Mouse (Mus musculus) lung, postnatal 25 days (tissue): ENCODE results near the gene Kirrel3.

Experiments
- DNase-seq: peaks from one replicate; pipeline ENCODE4 v3.0.0; 2022; ENCODE audit warnings: low spot score

The Kirrel3 gene

DNA sequence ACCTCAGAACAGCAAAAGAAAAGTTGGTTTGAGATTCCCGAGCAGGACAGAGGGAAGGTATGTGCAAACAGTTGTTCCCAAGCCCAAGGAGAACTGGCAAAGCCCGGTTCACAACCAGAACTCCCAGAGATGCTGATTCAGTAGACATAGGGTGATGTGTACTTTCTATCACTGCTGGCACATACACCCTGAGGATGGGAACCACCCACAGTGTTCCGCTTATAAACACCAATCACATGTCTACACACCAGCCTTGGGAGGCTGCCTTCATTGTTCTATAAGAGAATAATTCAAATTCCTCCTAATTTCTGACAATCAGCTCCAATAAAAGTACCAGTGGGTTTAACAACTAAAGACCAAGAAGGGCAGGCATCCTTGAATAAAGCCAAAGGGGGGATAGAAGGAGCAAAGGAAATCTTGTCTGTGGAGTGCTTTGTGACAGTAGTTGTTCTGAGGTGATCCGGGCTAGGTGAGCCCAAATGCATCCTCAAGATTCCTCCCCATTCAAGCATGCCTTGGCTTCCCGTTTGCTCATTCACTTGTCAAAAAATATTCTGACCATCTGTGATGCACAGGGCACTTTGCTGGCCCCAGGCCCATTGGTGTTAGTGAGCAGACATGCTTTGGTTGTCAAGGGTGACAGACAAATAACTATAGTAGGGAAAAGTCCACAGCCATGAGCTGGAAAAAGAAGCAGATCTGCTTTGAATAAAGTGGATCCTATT, 266.5 kb downstream of the Kirrel3 start:
- DNase-seq = no peak

DNA sequence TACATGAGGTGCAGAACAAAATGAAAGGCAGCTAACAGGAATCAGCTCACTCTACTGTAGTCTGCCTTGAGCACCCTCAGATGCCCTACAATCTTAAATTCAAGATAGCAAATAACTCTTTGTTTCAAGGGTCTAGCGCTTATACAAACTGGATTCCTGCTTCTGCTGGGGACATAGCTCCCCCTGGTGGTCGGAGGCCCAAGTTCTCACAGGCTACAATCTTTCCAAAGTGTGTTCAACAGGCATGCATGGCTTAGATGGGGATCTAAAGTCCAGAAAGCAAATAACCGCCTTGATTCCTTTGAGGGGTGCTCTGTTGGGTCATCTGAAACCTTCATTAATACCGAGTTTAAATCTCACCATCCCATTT, 267.1 kb downstream of the Kirrel3 start:
- DNase-seq = peak; percentile 69

DNA sequence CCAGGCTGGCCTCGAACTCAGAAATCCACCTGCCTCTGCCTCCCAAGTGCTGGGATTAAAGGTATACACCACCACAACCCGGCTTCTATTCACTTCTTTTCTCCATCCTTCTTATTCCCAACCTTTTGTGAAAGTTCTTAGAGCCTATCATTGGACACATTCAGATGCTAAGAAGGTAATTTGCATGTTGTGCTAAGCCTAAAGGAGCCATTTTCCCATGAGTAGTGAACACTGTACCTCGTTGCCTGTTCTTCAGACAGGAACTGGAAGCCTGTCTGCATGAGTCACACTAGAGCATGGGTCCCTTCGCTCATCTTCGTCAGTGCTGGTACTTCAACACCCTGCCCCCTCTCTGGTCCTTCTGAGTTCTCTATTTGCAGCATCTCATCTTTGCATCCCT, 268.2 kb downstream of the Kirrel3 start:
- no peak for DNase-seq

DNA sequence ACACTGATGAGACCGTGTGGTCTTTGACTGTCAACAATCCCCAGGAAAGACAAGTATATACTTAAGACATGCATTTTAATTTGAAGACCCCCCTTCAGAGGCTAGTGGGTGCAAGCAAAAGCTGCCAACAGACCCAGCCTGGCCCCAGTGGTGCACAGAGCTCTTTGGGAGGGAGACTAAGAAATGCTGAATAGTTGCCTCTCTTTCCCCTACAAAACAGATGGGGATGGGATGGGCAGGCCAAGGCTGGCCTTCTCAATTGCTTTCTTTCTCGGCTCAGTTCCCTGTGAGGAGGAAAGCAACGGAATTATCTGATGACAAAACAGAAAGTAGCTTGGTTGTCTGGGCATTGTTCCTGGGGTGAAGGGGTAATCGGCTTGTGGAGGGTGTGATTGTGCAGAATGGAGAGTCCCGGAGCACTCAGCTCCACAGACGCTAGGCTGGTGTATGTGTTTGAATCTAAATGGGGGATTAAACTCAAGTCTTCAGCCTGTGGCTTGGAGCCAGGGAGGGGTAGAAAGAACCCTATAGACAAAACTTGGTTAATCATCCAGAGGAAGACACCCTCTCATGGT, 268.9 kb downstream of the Kirrel3 start:
- no peak for DNase-seq

DNA sequence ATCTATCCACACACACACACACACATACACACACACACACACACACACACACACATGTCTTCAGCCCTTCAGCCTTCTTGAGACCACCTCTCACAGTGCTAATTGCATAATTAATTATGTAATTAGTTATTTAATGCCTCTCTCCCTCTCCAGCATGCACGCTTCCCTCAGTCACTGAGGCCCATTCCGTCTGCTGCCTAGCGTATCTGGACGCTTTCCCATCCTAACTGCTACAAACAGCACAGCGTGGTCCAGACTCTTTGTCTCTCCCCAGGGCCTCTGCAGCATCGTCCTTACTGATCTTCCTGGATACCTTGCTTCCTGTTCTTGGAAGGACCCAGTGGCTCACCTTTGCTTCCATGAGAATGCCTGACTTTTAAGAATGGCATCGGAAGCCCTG, 270.4 kb downstream of the Kirrel3 start:
- DNase-seq = no peak

DNA sequence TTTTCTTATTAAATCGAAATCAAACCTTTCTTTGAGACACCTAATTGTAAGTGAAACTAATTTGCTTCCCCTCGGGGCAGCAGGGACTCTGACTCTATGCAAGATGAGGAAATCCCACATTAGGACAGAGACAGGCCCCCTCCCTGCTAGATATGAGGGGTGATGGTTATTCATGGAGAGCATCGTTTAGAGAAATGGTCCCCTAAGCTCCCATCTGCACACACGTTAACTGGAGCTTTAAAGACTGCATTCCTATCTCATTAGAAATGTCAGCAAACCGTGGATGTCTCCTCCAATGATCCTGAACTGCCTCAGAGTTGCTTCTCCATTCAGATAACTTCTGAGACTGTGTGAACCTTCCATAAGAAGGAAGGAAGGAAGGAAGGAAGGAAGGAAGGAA, 273.2 kb downstream of the Kirrel3 start:
- no peak for DNase-seq

DNA sequence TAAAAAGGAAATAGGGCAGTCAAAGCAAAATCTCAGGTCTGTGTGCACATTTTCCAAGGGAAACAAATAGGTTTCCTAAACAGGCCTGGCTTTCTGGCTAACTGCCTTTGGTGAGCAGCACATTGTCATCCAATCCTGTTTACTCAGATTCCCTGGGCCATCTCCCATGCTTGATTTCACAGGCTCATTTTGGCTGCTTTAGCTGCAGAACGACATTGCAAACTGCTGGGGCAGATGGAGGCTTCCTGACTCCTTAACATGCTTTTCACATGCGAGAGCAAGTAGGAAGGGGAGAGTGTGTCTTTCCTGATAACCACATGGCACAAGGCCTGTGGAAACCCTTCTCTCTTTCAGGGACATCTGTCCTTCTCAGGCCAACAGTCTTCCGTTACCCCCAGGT, 274.8 kb downstream of the Kirrel3 start:
- no peak for DNase-seq

DNA sequence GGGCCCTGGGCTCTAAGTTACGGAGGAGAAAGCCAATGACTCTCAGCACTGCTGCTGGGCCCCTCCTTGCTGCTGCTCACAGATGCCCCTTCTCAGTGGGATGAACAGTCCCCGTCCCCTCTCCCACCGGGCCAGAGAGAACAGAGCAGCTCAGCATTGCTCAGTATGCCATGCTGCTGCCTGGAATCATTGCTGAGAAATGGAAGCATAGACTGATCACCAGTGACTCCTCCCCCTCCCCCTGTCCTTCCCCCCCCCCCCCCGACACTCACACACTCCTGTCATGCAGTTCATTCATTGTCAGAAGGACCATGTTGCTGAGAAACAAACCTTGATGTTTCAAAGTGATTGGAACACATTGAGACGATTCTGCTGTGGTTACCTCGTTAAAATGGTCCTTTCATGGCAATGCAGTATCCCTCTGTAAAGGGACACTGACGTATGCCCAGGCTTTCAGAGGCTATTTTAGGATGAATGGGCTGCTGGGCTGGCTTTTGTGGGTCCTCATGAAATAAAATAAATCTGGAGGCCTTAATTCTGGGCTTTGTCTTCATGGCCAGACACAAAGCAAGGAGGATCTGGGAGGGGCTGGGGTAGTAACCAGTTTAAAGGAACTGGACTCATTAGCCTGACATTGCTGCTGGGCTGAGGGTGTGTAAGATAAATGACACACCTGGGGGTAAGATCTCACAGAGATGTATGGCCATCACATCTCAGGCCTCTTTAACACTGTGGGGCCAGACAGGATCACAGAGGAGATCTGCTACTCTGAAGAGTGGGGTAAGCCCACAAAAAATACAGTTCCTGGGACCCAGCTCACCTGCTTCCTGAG, 281.3 kb downstream of the Kirrel3 start:
- DNase-seq = no peak

DNA sequence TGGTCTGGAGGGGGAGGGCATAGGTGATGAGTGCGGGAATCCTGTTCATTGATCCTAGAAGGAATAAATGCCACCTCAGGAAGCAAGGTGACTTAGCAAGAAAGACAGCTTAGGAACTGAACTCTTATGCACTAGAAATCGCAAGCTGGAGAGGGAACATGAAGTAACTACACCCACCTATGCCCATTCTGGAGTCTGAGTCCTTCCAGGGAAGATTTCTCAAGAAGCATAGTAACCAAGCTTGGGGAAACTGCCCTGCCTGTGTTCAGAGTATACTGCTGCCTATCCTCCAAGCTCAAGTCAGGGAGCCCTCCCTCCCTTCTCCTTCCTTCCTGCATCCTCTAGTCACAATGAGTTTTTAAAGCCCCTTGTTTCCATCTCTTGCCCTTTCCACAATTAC, 283.3 kb downstream of the Kirrel3 start:
- no peak for DNase-seq

DNA sequence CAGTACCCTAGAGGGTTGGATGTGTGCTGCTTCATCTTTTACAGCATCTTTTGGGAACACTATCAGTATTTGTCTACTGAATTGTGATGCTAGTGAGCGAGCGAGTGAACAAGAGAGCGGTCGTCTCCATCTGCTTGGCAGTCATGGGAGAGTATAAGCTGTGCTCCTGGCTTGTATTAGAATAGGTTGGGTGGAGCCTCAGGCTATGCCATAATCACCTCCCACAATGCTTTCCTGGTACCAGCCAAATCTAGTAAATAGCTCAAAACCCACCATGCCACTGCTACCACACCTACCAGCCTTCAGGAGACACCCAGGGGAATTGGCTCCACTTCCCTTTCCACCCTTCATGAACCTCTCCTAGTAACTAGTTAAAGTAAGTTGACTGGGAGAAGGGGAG, 285.3 kb downstream of the Kirrel3 start:
- no peak for DNase-seq

DNA sequence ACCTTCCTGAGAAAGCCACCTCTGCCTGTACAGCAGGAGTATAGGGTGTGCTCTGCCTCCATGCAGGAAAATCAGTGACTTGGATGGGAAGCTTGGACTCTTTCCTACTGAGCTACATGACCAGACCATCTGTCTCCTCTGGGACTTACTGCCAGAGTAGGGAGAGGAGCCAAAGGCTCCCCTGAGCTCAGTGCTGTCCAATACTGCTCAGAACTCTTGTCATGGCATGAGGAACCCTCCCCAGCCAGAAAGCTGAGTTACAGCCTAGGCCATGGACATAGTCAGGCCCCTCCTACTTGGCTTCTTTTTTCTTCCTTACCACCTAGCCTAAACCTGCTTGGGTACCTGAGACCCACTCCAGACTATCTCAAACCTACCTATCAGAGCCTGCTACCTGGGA, 285.7 kb downstream of the Kirrel3 start:
- DNase-seq = no peak

DNA sequence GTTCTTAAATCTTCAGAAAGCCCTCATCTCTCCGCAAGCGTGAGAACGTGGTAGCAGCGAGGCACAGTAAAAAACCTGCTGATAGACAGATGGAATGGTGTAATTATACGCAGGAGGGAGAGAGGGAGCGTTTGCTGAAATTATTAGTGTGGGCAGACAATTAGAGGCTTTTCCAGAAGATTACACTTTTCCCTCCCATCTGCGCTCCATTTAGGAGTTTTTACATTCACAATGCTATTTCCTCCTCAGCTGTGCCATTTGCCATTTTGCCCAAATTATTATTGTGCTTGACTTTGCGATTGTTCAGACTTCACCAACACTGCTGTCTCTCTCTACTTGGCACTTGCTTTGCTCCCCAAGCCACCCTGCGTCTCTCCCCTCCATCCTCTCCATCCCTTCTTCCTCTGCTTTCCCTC, 286.3 kb downstream of the Kirrel3 start:
- DNase-seq = no peak

DNA sequence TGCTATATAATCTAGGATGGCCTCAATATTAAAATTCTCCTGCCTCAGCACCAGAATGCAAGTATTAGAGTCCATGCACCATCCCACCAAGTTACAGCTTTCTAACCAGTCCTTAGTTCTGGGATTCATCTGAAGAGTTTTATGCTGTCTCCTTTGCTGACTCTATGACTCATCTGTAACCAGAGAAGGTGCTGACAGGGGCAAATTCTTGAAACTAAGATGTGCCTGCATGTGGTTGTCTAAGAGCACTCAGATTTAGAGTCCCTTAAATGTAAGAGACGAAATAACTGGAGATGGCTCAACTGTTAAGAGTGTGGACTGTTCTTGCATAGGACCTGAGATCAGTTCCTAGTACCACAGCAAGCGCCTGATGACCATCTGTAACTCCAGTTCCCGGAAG, 295.7 kb downstream of the Kirrel3 start:
- no peak for DNase-seq

DNA sequence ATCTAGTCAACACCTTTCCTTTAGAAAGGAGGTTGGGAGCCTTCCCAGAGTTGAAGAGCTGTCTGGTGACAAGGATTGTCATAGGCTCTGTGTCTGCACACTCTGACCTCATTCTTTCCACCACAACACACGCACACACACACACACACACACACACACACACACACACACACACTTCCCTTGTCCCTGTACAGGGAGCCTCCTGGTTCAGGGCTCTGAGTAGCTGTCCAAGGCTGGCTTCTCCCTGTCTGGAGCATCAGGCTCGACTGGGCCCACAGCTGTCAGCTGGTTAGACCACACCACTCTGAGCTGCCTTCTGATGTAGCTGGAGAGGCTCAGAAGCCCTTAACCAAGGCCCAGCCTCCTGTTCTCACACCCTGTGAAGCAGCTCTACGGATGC, 302.2 kb downstream of the Kirrel3 start:
- DNase-seq = no peak

DNA sequence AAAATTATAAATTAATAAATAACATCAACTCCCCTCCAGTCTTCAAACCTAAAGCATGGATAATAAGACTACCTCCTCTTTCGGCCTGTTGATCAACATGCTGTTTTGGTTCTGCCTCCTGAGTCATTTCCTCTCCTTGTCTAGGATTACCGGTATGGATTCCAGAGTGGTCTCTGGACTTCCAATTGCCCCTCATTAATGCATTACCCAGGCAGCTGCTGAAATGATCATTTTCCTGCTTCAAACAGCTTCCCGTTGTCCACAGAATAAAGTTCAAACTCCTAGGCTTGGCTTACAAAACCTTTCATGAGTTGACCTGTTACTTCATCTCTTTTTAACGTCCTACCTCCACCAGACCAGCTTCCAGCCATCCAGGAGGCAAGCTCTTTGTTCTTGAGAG, 309.5 kb downstream of the Kirrel3 start:
- no peak for DNase-seq

DNA sequence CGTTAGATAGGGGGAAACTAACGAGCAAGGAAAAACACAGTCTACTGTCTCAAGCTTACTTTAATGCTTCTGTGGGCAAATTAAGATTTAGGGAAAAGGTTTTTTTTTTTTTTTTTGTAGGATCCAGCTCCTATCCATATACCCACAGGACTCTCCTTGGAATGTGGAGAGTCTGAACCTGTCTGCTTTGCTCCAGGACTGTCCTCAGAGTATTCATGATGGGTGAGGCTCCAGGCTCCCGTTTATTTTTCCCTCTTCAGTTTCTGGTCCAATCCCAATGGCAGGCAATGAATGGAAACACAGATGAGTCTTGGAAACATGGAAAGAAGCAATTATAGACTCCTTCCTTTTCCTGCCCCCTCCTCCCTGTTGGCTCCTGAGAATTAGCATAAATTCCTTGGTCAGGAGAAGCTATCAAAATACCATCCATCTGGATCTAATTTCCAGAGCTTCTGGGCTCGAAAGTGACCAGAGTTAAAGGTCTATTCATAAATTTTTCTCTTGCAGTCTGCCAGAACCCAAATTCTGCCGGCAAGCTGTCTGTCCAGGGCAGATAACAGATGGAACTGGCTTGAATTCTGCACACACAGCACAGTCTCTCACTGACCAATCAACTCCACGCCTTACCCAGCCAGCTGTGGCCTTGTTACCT, 312.1 kb downstream of the Kirrel3 start:
- DNase-seq = no peak

DNA sequence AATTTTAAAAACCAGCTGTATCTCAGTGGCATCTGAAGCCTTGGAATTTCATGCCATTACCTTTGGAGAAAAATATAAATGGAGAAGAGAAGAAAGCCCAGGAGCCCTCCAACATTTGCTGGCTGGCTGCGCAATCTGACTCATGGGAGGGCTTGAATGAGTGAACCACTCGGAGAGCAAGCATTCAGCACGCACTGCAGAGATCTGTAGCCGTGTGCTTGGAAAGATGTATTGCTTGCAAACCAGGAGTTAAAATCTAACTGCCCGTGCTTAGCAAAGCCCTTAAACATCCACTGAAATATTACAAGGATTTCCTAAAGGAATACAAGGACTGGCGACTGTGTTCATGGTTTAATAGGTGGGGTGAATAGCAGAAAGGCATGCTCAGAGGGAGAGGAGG, 316.0 kb downstream of the Kirrel3 start:
- DNase-seq = no peak

DNA sequence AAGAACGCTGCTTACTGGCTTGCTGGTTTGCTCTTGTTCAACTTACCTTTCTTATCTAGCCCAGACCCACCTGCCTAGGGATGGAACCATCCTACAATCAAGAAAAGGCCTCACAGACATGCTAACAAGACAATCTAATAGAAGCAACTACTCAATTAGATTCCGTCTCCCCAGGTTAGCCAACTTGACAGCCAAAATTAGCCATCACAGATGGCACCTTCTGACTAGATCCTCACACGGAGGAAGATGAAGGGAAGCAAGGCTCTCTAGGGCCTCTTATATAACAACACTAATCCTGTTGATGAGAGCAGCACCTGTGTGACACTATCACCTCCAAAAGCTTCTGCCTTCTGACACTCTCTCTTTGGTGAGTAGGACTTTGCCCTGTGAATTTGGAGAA, 321.2 kb downstream of the Kirrel3 start:
- no peak for DNase-seq

DNA sequence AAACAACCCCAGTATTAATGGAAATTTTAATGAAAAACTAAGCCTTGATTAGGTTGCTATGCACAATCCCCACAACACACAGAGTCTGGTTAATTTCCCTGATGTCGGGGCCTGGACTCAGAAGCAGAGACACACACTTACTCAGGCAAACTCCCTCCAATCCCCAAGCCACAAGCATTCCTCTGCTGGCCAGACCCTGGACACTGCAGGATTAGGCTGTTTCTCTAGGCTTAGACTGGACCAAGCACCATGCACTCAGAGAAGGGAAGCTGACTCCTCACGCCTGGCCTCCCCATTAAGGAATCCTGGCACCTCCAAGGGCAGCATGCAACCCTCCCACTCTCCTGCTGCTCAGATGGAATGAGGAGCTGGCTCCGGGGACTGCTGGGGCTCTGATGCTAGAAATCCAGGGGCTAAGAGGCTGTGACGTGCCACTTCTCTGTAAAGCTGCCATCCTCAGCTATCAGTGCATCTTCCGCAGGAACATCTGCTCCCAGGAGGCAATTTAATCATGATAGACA, 324.4 kb downstream of the Kirrel3 start:
- DNase-seq = no peak

DNA sequence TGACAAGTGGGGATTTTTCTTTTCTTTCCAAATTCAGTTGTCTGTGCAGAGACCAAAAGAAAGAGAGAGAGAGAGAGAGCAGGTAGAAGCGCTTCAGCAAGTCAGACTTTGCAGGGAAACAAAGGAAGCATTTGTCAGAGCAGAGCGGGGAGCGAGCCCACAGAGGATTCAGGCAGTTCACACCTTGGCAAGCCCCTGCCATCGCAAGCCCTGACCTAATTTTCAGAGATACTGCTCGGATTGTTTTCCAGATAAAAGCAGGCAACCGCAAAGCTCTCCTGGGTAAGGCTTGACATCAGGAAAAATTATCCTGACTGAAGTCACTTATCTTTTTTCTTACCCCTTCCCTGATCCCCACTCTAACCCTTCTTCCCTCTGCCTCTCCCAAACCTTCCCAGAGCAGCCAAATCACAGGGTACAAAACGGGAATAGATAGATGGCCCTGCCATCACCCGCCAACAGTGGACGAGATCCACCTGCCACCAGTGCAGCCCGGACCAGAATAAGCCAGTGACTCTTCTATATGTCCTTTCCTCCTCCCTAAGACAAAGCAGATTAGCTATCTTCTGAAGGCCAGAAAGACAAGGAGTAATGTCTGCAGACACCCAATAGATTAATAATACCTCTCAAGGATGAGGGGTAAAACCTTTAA, 332.8 kb downstream of the Kirrel3 start:
- DNase-seq = no peak

DNA sequence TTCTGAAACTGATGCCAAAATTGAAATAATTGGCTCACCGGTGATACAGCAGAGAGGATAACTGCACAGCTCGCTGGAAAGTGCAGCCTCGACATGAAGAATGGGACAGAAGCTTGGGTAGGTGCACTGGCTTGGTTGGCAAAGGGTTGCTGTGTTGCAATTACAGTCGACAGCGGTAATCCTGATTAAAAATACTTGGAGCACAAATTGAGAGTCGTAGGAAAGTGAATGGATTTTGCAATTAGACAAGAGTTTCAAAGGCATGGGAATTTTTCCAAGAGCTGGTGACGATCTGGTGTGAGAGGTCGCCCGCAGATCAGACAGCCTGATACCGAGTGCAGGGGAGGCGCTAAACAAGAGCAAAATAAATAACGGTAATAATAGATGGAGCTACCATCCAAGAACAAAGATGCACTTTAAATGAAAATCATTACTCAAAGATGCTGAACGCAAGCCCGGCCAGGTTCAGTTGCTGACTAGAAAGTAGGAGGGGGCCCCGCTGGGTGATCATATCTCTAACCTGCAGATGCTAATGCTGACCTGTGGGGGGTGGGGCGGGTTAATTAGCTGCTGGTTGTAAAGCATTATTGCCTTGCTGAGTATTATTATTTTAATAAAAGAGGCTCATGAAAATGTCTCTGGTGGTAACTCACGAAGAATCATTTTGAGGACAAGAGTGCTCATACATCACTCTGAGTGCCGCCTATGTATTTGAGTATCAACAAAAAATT, 338.8 kb downstream of the Kirrel3 start:
- DNase-seq = no peak

DNA sequence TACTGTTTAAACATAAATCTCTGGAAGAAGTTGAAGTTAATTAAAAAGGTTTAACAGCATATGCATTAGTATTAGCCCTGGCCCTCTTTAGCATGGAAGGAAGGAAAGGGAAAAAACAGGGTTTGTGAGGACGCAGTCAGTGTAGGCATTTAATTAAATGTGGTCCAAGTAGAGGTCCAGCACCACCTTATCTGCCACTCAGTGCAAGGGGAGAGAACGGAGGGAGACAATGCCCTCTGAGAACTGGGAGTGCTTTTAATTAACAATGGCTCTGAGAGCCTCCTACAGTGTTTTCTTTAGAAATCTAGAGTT, 339.4 kb downstream of the Kirrel3 start:
- no peak for DNase-seq
